Comparison of ENCODE assay signal across 10 mouse cellular contexts in the genomic region with DNA sequence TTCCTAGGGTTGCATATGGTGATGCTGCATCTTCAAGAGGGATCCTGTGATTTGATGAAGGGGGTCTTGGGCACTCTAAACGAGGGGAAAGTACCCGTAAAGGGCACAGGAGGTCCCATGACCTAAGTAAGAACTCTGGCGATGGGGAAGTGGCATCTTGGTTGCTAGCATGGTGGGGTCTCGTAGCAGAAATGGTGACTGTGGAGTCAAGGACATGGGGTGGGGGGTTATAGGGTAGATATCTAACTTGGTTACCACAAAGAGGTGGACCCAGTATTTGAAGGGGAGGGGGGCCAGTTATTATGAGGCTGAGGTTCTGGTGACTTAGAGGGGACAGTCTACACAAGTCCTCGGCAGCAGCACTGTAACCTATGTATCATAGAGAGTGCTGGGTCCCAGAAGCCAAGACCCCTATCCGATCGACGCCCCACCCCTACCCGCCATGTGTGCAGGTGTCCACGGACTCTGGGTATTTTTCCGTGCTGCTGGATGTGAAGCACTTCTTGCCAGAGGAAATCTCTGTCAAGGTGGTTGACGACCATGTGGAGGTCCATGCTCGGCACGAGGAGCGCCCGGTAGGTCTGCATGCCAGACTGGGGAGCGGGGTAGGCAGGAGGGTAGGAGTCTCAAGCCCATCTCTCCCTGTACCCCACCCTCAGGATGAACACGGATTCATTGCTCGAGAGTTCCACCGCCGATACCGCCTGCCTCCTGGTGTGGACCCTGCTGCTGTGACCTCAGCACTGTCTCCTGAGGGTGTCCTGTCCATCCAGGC. TPM values are rescaled to one million over a fixed set of nuclear protein-coding genes. Genes with fewer than 3 reads are reported as not detected.
DNase-seq lines count a peak whose midpoint lies in the region; ATAC-seq and TF ChIP-seq lines count a peak whose summit lies in the region.
"Had no signal": no experiment of that assay in that cellular context is flagged by ENCODE, and none has a peak within 500 bp of the region (broad histone marks: within the 10 kb centered on the region; RNA-seq: fewer than 3 reads in every experiment).

No protein-coding gene starts in this region.

- peaks cover 41% of the 10 kb centered on the region for H3K4me1 ChIP-seq in kidney, embryonic 15.5 days
- H3K4me1 ChIP-seq in embryonic facial prominence, embryonic 15.5 days: peaks cover 30% of the 10 kb centered on the region
- peaks cover 23% of the 10 kb centered on the region for H3K4me1 ChIP-seq in intestine, embryonic 15.5 days (replicated peaks)

- H3K4me3 ChIP-seq in kidney, embryonic 15.5 days (replicated peaks): peak overlapping the region; percentile 66
- peak overlapping the region; percentile 81 for H3K4me3 ChIP-seq in embryonic facial prominence, embryonic 15.5 days (replicated peaks)
- peak overlapping the region; percentile 57 for H3K4me3 ChIP-seq in intestine, embryonic 15.5 days (replicated peaks)
- H3K4me3 ChIP-seq in myocyte: peak overlapping the region; percentile 68

- no peaks in the 10 kb centered on the region for H3K9me3 ChIP-seq in kidney, embryonic 15.5 days (replicated peaks)
- H3K9me3 ChIP-seq in embryonic facial prominence, embryonic 15.5 days (replicated peaks): no peaks in the 10 kb centered on the region
- H3K9me3 ChIP-seq in intestine, embryonic 15.5 days: no peaks in the 10 kb centered on the region

- H3K36me3 ChIP-seq in kidney, embryonic 15.5 days: peaks cover 40% of the 10 kb centered on the region
- peaks cover 30% of the 10 kb centered on the region for H3K36me3 ChIP-seq in embryonic facial prominence, embryonic 15.5 days
- peaks cover 16% of the 10 kb centered on the region for H3K36me3 ChIP-seq in intestine, embryonic 15.5 days
- peaks cover 8% of the 10 kb centered on the region for H3K36me3 ChIP-seq in myocyte (ENCODE audit: control insufficient read depth, insufficient read depth)

- TF ChIP-seq POLR2A in myocyte (IDR thresholded peaks at IDR 0.05; ENCODE audit: insufficient read length, low read depth): no peak

- no peak for ATAC-seq in kidney, embryonic 15.5 days (replicated peaks; ENCODE audit: low FRiP score)
- ATAC-seq in embryonic facial prominence, embryonic 15.5 days (ENCODE audit: insufficient number of reproducible peaks, low FRiP score, low TSS enrichment, low read depth): no peak
- ATAC-seq in intestine, embryonic 15.5 days: no peak
- ATAC-seq: Patski had no signal

- no peak for DNase-seq in kidney, postnatal 36 days
- DNase-seq in right cerebral cortex, adult 18-20 months: no peak
- no peak for DNase-seq in adrenal gland, postnatal 25 days
- DNase-seq in embryo, embryonic 10.5 days (ENCODE audit: low spot score): no peak
- DNase-seq: left cerebral cortex, postnatal 4 days had no signal

- 80% methylated on average over 22 of the region's 22 CpGs for WGBS in kidney, embryonic 15.5 days
- 86% methylated on average over 22 of the region's 22 CpGs for WGBS in embryonic facial prominence, embryonic 15.5 days
- WGBS in intestine, embryonic 15.5 days: 82% methylated on average over 22 of the region's 22 CpGs

- H3K9ac ChIP-seq in kidney, embryonic 15.5 days: 0 out of 2 replicates have a peak overlapping the region, but pooled peaks have one; percentile 56
- peak overlapping the region; percentile 59; the same call in 1 of the 2 replicates for H3K9ac ChIP-seq in embryonic facial prominence, embryonic 15.5 days
- peak overlapping the region; percentile 62 for H3K9ac ChIP-seq in intestine, embryonic 15.5 days

- H3K27ac ChIP-seq in kidney, embryonic 15.5 days: 0 out of 2 replicates have a peak overlapping the region, but pooled peaks have one; percentile 99
- H3K27ac ChIP-seq in embryonic facial prominence, embryonic 15.5 days (replicated peaks): peak overlapping the region; percentile 100; the same call in 1 of the 2 replicates
- H3K27ac ChIP-seq in intestine, embryonic 15.5 days: 0 out of 2 replicates have a peak overlapping the region, but pooled peaks have one; percentile 82

- H3K4me2 ChIP-seq in kidney, embryonic 15.5 days: peak overlapping the region; percentile 85
- H3K4me2 ChIP-seq in embryonic facial prominence, embryonic 15.5 days (replicated peaks): peak overlapping the region; percentile 96
- peak overlapping the region; percentile 91 for H3K4me2 ChIP-seq in intestine, embryonic 15.5 days (replicated peaks)
- H3K4me2 ChIP-seq in myocyte (ENCODE audit: low read depth): peak overlapping the region; percentile 75

- peak overlapping the region; percentile 8 for H3ac ChIP-seq in myocyte (ENCODE audit: control insufficient read depth, insufficient read length)

- peaks cover 5% of the 10 kb centered on the region for H3K79me2 ChIP-seq in myocyte (ENCODE audit: control insufficient read depth, insufficient read depth)

- no peaks in the 10 kb centered on the region for H3K27me3 ChIP-seq in kidney, embryonic 15.5 days
- no peaks in the 10 kb centered on the region for H3K27me3 ChIP-seq in embryonic facial prominence, embryonic 15.5 days
- no peaks in the 10 kb centered on the region for H3K27me3 ChIP-seq in intestine, embryonic 15.5 days (replicated peaks)
- H3K27me3 ChIP-seq in myocyte (ENCODE audit: control insufficient read depth, insufficient read depth, insufficient read length): no peaks in the 10 kb centered on the region
- H3K27me3 ChIP-seq: Patski had no signal

TF ChIP-seq in myocyte, 11 proteins besides CTCF, POLR2A, EP300 and RAD21:
- no peak for TF ChIP-seq E2F4 (IDR thresholded peaks at IDR 0.05; ENCODE audit: insufficient read depth)
- peak; percentile 57 for TF ChIP-seq POLR2AphosphoS2 (IDR thresholded peaks at IDR 0.05; ENCODE audit: insufficient read length, low read depth)
- no peak for TF ChIP-seq TCF12 (IDR thresholded peaks at IDR 0.05; ENCODE audit: insufficient read depth, poor library complexity, severe bottlenecking)

RNA-seq across cellular contexts. Expression of gene Proser3, which starts 1.9 kb away (rescaled TPM):
- polyA plus RNA-seq in kidney, embryonic 15.5 days (2015; fragmentation: Nextera tagmentation; extraction: Ambion mirVana): 14.1 and 18.6 TPM in 2 replicates
- polyA plus RNA-seq in embryonic facial prominence, embryonic 15.5 days (2015; fragmentation: Nextera tagmentation; extraction: Ambion mirVana): 11.6 and 17.6 TPM in 2 replicates
- polyA plus RNA-seq in intestine, embryonic 15.5 days (2015; fragmentation: Nextera tagmentation; extraction: Ambion mirVana): 8.7 and 10.0 TPM in 2 replicates
- 3.8 TPM for polyA plus RNA-seq in myocyte (2012; fragmentation: generic; extraction: Trizol)
- 14.8 TPM in 2 replicates for total RNA-seq in adrenal gland, postnatal 25 days (2021)

RNA-seq across cellular contexts. Expression of gene Hspb6, which starts 2.0 kb away (rescaled TPM):
- polyA plus RNA-seq in kidney, embryonic 15.5 days (2015; fragmentation: Nextera tagmentation; extraction: Ambion mirVana): 12.8 and 20.1 TPM in 2 replicates
- polyA plus RNA-seq in embryonic facial prominence, embryonic 15.5 days (2015; fragmentation: Nextera tagmentation; extraction: Ambion mirVana): 19.9 and 22.2 TPM in 2 replicates
- 37.8 and 41.5 TPM in 2 replicates for polyA plus RNA-seq in intestine, embryonic 15.5 days (2015; fragmentation: Nextera tagmentation; extraction: Ambion mirVana)
- 27.8 TPM for polyA plus RNA-seq in myocyte (2012; fragmentation: generic; extraction: Trizol)
- total RNA-seq in adrenal gland, postnatal 25 days (2021): 30.2 and 33.5 TPM in 2 replicates

RNA-seq across cellular contexts. Expression of gene Lin37, which starts 5.6 kb away (rescaled TPM):
- 37.6 and 40.5 TPM in 2 replicates for polyA plus RNA-seq in kidney, embryonic 15.5 days (2015; fragmentation: Nextera tagmentation; extraction: Ambion mirVana)
- polyA plus RNA-seq in embryonic facial prominence, embryonic 15.5 days (2015; fragmentation: Nextera tagmentation; extraction: Ambion mirVana): 45.6 and 46.8 TPM in 2 replicates
- 46.3 and 48.4 TPM in 2 replicates for polyA plus RNA-seq in intestine, embryonic 15.5 days (2015; fragmentation: Nextera tagmentation; extraction: Ambion mirVana)
- 55.3 TPM for polyA plus RNA-seq in myocyte (2012; fragmentation: generic; extraction: Trizol)
- 56.9 and 67.6 TPM in 2 replicates for total RNA-seq in adrenal gland, postnatal 25 days (2021)

RNA-seq across cellular contexts. Expression of gene U2af1l4, which starts 9.1 kb away (rescaled TPM):
- 94.8 and 102 TPM in 2 replicates for polyA plus RNA-seq in kidney, embryonic 15.5 days (2015; fragmentation: Nextera tagmentation; extraction: Ambion mirVana)
- polyA plus RNA-seq in embryonic facial prominence, embryonic 15.5 days (2015; fragmentation: Nextera tagmentation; extraction: Ambion mirVana): 83.7 and 86.6 TPM in 2 replicates
- polyA plus RNA-seq in intestine, embryonic 15.5 days (2015; fragmentation: Nextera tagmentation; extraction: Ambion mirVana): 73.4 and 76.6 TPM in 2 replicates
- 72.3 TPM for polyA plus RNA-seq in myocyte (2012; fragmentation: generic; extraction: Trizol)
- 71.9 and 81.8 TPM in 2 replicates for total RNA-seq in adrenal gland, postnatal 25 days (2021)

RNA-seq across cellular contexts. Expression of gene Gm49396, which starts 9.1 kb away (rescaled TPM):
- polyA plus RNA-seq in kidney, embryonic 15.5 days (2015; fragmentation: Nextera tagmentation; extraction: Ambion mirVana): 15.0 and 17.0 TPM in 2 replicates
- 11.0 and 15.0 TPM in 2 replicates for polyA plus RNA-seq in embryonic facial prominence, embryonic 15.5 days (2015; fragmentation: Nextera tagmentation; extraction: Ambion mirVana)
- 9.0 and 10.3 TPM in 2 replicates for polyA plus RNA-seq in intestine, embryonic 15.5 days (2015; fragmentation: Nextera tagmentation; extraction: Ambion mirVana)
- 1.0 TPM for polyA plus RNA-seq in myocyte (2012; fragmentation: generic; extraction: Trizol)
- 6.3 and 8.0 TPM in 2 replicates for total RNA-seq in adrenal gland, postnatal 25 days (2021)
